Mouse (Mus musculus): ENCODE measurements at regions not wholly inside any gene's neighbourhood (a gene's known extent, or its start where the extent isn't known, plus 50 kb on each side); places are given as distances from the start of the nearest gene placed in this dataset.

- DNase-seq (ENCODE audit: low spot score): no peak
Measured at GRCm38 (mm10) chr14:87346812-87347211, 69.6 kb upstream of the Tdrd3 start.

GRCm38 (mm10) chr14:87348825-87349224 is 67.6 kb upstream of the Tdrd3 start:
- DNase-seq (ENCODE audit: low spot score): no peak

- DNase-seq (ENCODE audit: low spot score): no peak
Measured at GRCm38 (mm10) chr14:87365793-87366192, 50.6 kb upstream of the Tdrd3 start.

All from embryo, embryonic 10 days (tissue).